34 mouse cellular contexts compared by ENCODE assay signal in the genomic region with DNA sequence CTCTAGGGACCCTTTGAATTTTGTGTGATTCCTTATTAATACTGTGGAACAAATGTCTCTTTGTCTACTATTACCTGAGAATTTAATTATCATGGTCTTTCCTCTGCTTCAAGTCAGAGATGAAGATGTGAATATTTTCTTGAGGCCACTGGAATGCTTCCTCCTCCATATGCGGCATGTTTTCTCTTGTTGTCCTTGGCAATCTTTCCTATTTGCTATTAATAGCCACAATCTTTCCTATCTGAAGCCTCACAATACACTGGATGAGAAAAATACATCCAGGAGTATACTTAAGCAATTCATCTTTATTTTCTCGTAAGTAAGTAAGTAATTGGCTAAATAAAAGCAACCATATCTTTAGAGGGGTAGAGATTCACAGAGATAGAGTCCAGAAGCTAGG.
"Had no signal": no experiment of that assay in that cellular context is flagged by ENCODE, and none has a peak within 500 bp of the region (broad histone marks: within the 10 kb centered on the region; RNA-seq: fewer than 3 reads in every experiment).

No protein-coding gene starts in this region.

- H3K27ac ChIP-seq: heart, embryonic 10.5 days; heart, embryonic 13.5 days; heart, embryonic 15.5 days; hindbrain, embryonic 10.5 days; hindbrain, postnatal 0 days; intestine, embryonic 15.5 days; layer of hippocampus, adult 2 months; left cerebral cortex, adult 2 months had no signal

- H3K4me1 ChIP-seq: heart, embryonic 10.5 days; heart, embryonic 12.5 days; hindbrain, embryonic 10.5 days; intestine, embryonic 15.5 days had no signal

- H3K9ac ChIP-seq: heart, embryonic 12.5 days; heart, embryonic 13.5 days; heart, embryonic 15.5 days; hindbrain, embryonic 12.5 days; hindbrain, embryonic 13.5 days; hindbrain, embryonic 14.5 days; hindbrain, embryonic 15.5 days; intestine, embryonic 15.5 days; kidney, embryonic 15.5 days had no signal

- ATAC-seq: hindbrain, embryonic 16.5 days; hindbrain, postnatal 0 days; inflammation-experienced regulatory T-cells, adult 6 months; intestine, embryonic 15.5 days; intestine, embryonic 16.5 days; intestine, postnatal 0 days had no signal

- H3K4me3 ChIP-seq: heart, embryonic 10.5 days; heart, embryonic 12.5 days; heart, embryonic 13.5 days; heart, embryonic 15.5 days; hindbrain, embryonic 10.5 days; hindbrain, embryonic 12.5 days; hindbrain, embryonic 13.5 days; hindbrain, embryonic 15.5 days; intestine, embryonic 15.5 days; kidney, embryonic 15.5 days; layer of hippocampus, adult 2 months; left cerebral cortex, adult 2 months had no signal

- H3K4me2 ChIP-seq: heart, embryonic 11.5 days; heart, embryonic 12.5 days; heart, embryonic 13.5 days; heart, embryonic 15.5 days; hindbrain, embryonic 12.5 days; hindbrain, embryonic 13.5 days; hindbrain, embryonic 14.5 days; hindbrain, embryonic 15.5 days; intestine, embryonic 15.5 days; kidney, embryonic 15.5 days had no signal

- DNase-seq: heart, postnatal 10 days; heart, postnatal 14 days; heart, postnatal 36 days; heart, postnatal 4 days; kidney, adult 11 months; kidney, adult 18-20 months; kidney, adult 2 months; kidney, adult 8-10 months; kidney, adult 9 months; kidney, postnatal 10 days; kidney, postnatal 14 days; kidney, postnatal 36 days; kidney, postnatal 4 days; layer of hippocampus, adult 9-11 months; layer of hippocampus, postnatal 36 days had no signal

- H3K36me3 ChIP-seq: heart, embryonic 10.5 days; heart, embryonic 12.5 days; heart, embryonic 13.5 days; heart, embryonic 15.5 days; hindbrain, embryonic 10.5 days; hindbrain, embryonic 12.5 days; hindbrain, embryonic 13.5 days; hindbrain, embryonic 15.5 days; intestine, embryonic 15.5 days; kidney, embryonic 15.5 days had no signal

- H3K9me3 ChIP-seq: heart, embryonic 10.5 days; heart, embryonic 12.5 days; heart, embryonic 13.5 days; heart, embryonic 15.5 days; hindbrain, embryonic 10.5 days; hindbrain, embryonic 12.5 days; hindbrain, embryonic 13.5 days; hindbrain, embryonic 15.5 days; intestine, embryonic 15.5 days; kidney, embryonic 15.5 days had no signal

- H3K27me3 ChIP-seq: heart, embryonic 12.5 days; heart, embryonic 13.5 days; heart, embryonic 15.5 days; hindbrain, embryonic 12.5 days; hindbrain, embryonic 13.5 days; hindbrain, embryonic 15.5 days; intestine, embryonic 15.5 days; kidney, embryonic 15.5 days had no signal
